Comparison of ENCODE assay signal across 9 mouse cellular contexts in genomic region chr8:12564307-12564706, GRCm38 (mm10). TPM values are rescaled to one million over a fixed set of nuclear protein-coding genes. Genes with fewer than 3 reads are reported as not detected.
DNase-seq lines count a peak whose midpoint lies in the region; ATAC-seq and TF ChIP-seq lines count a peak whose summit lies in the region.
"Had no signal": no experiment of that assay in that cellular context is flagged by ENCODE, and none has a peak within 500 bp of the region (broad histone marks: within the 10 kb centered on the region; RNA-seq: fewer than 3 reads in every experiment).

No protein-coding gene starts in this region.

- no peaks in the 10 kb centered on the region; the same call in 1 of the 2 replicates for H3K27me3 ChIP-seq in liver, adult 2 months (ENCODE audit: control insufficient read depth, insufficient read depth, low read length)
- peaks cover 36% of the 10 kb centered on the region; the same call in 1 of the 2 replicates for H3K27me3 ChIP-seq in liver, embryonic 12.5 days (replicated peaks)
- no peaks in the 10 kb centered on the region; the same call in 1 of the 2 replicates for H3K27me3 ChIP-seq in forebrain, embryonic 16.5 days (replicated peaks; ENCODE audit: control insufficient read depth, insufficient read depth, low read length)
- H3K27me3 ChIP-seq in neural tube, embryonic 13.5 days = peaks cover 75% of the 10 kb centered on the region

- no peak for DNase-seq in liver, adult 2 months (ENCODE audit: extremely low read depth, low read depth, low spot score)
- peak; percentile 79 for DNase-seq in brain, adult 2 months (ENCODE audit: low read depth, low spot score)
- peak; percentile 43 to 46 for DNase-seq in layer of hippocampus, postnatal 14 days (ENCODE audit: low spot score in 2 of 2)

- H3K4me3 ChIP-seq in liver, adult 2 months (ENCODE audit: insufficient read depth, low read depth, low read length) = no peak overlapping the region
- H3K4me3 ChIP-seq in liver, embryonic 12.5 days = no peak overlapping the region
- no peak overlapping the region for H3K4me3 ChIP-seq in forebrain, embryonic 16.5 days (replicated peaks; ENCODE audit: low read length)
- no peak overlapping the region for H3K4me3 ChIP-seq in neural tube, embryonic 13.5 days

- H3K4me2 ChIP-seq in liver, embryonic 12.5 days = no peak overlapping the region
- no peak overlapping the region for H3K4me2 ChIP-seq in forebrain, embryonic 16.5 days (ENCODE audit: low read length)
- H3K4me2 ChIP-seq in neural tube, embryonic 13.5 days = no peak overlapping the region

- 4% methylated on average over 4 of the region's 4 CpGs for WGBS in liver, adult 2 months
- WGBS in liver, embryonic 12.5 days (ENCODE audit: insufficient replicate concordance) = 4% methylated on average over 4 of the region's 4 CpGs
- WGBS in forebrain, embryonic 16.5 days = 1% methylated on average over 4 of the region's 4 CpGs
- 9% methylated on average over 4 of the region's 4 CpGs for WGBS in neural tube, embryonic 13.5 days

- H3K27ac ChIP-seq in liver, adult 2 months (replicated peaks; ENCODE audit: insufficient read depth, low read depth, low read length) = no peak overlapping the region
- H3K27ac ChIP-seq in liver, embryonic 12.5 days = no peak overlapping the region
- no peak overlapping the region for H3K27ac ChIP-seq in forebrain, embryonic 16.5 days (ENCODE audit: low read length)
- no peak overlapping the region for H3K27ac ChIP-seq in neural tube, embryonic 13.5 days (replicated peaks)

- no peak for TF ChIP-seq POLR2A in liver, adult 2 months (IDR thresholded peaks at IDR 0.05; ENCODE audit: extremely low read depth, insufficient read depth, low read length)

- H3K9ac ChIP-seq in liver, adult 2 months (ENCODE audit: low read depth, low read length) = no peak overlapping the region
- H3K9ac ChIP-seq in liver, embryonic 12.5 days = no peak overlapping the region
- no peak overlapping the region for H3K9ac ChIP-seq in forebrain, embryonic 16.5 days (replicated peaks; ENCODE audit: low read depth, low read length)
- H3K9ac ChIP-seq in neural tube, embryonic 13.5 days = no peak overlapping the region

- H3K36me3 ChIP-seq in liver, adult 2 months (ENCODE audit: control insufficient read depth, insufficient read depth, low read length) = no peaks in the 10 kb centered on the region
- H3K36me3 ChIP-seq in liver, embryonic 12.5 days = no peaks in the 10 kb centered on the region
- no peaks in the 10 kb centered on the region for H3K36me3 ChIP-seq in forebrain, embryonic 16.5 days (ENCODE audit: control insufficient read depth, insufficient read depth)
- H3K36me3 ChIP-seq in neural tube, embryonic 13.5 days = no peaks in the 10 kb centered on the region

- TF ChIP-seq CTCF in liver, adult 2 months (IDR thresholded peaks at IDR 0.05; ENCODE audit: low read depth, low read length) = peak; percentile 37; the same call in 1 of the 2 replicates

- H3K9me3 ChIP-seq in liver, embryonic 12.5 days (replicated peaks) = no peaks in the 10 kb centered on the region
- H3K9me3 ChIP-seq in forebrain, embryonic 16.5 days (ENCODE audit: control insufficient read depth, low read length) = no peaks in the 10 kb centered on the region
- H3K9me3 ChIP-seq in neural tube, embryonic 13.5 days = no peaks in the 10 kb centered on the region
- H3K9me3 ChIP-seq: megakaryocyte, embryonic 14.5 days had no signal

- no peaks in the 10 kb centered on the region for H3K79me2 ChIP-seq in liver, adult 2 months (ENCODE audit: control insufficient read depth, insufficient read depth, low read length)

- no peaks in the 10 kb centered on the region for H3K4me1 ChIP-seq in liver, adult 2 months (ENCODE audit: control insufficient read depth, insufficient read depth, low read length)
- no peaks in the 10 kb centered on the region for H3K4me1 ChIP-seq in liver, embryonic 12.5 days
- H3K4me1 ChIP-seq in forebrain, embryonic 16.5 days (replicated peaks; ENCODE audit: control insufficient read depth, insufficient read depth, low read length) = peaks cover 10% of the 10 kb centered on the region; the same call in 1 of the 2 replicates
- H3K4me1 ChIP-seq in neural tube, embryonic 13.5 days (replicated peaks) = no peaks in the 10 kb centered on the region
- H3K4me1 ChIP-seq: megakaryocyte, embryonic 14.5 days had no signal

- ATAC-seq in liver, embryonic 12.5 days = no peak
- peak; percentile 73 for ATAC-seq in forebrain, embryonic 16.5 days
- peak; percentile 70; the same call in 1 of the 2 replicates for ATAC-seq in neural tube, embryonic 13.5 days (ENCODE audit: low read depth)
- ATAC-seq in erythroid progenitor cell, adult 5-6 weeks (replicated peaks; ENCODE audit: low FRiP score, poor library complexity, severe bottlenecking) = no peak

RNA-seq across cellular contexts. Expression of gene Spaca7, which starts 8.5 kb away (rescaled TPM):
- total RNA-seq in liver, adult 2 months (2014; rRNA removed) = not detected in 2 replicates
- polyA plus RNA-seq in liver, adult 2 months (2012; rRNA removed) = not detected in 2 replicates
- polyA plus RNA-seq in liver, embryonic 12.5 days (2016; fragmentation: Nextera tagmentation; extraction: Ambion mirVana) = not detected in 2 replicates
- not detected in 2 replicates for polyA plus RNA-seq in forebrain, embryonic 16.5 days (2015; fragmentation: Nextera tagmentation; extraction: Ambion mirVana)
- not detected for total RNA-seq in layer of hippocampus, postnatal 14 days (2021)
- polyA plus RNA-seq in neural tube, embryonic 13.5 days (2015; fragmentation: Nextera tagmentation; extraction: Ambion mirVana) = not detected in 2 replicates
- total RNA-seq in erythroid progenitor cell, adult 5-6 weeks (2015; ENCODE audit: low replicate concordance) = not detected in 2 replicates
- not detected in 2 replicates for total RNA-seq in erythroid progenitor cell, adult 5-6 weeks (2017; ENCODE audit: low replicate concordance)
- polyA plus RNA-seq: frontal cortex, adult 2 months had no signal

Comparison
In these comparisons a context has a peak if more than half of its experiments do, and no peak if none do; other contexts are left out.
1. ATAC-seq: peak in forebrain, embryonic 16.5 days (single experiment) and neural tube, embryonic 13.5 days (single experiment); none in liver, embryonic 12.5 days (single experiment) and erythroid progenitor cell, adult 5-6 weeks (single experiment).